Mouse (Mus musculus): ENCODE results near the gene Stat4. TPM values are rescaled to one million over a fixed set of nuclear protein-coding genes. Genes with fewer than 3 reads are reported as not detected.

Gene Stat4
- polyA plus RNA-seq, 1 experiment from 2014 or later = 0.26 TPM

- Histone ChIP-seq H3K9ac (no peak overlapping the region), H3K27ac (replicated peaks) (no peak overlapping the region), H3K27me3 (no peaks in the 10 kb centered on the region), H3K4me3 (no peak overlapping the region), H3K9me3 (no peaks in the 10 kb centered on the region), H3K4me1 (replicated peaks) (0 out of 2 replicates have a peak, but pooled peaks cover 4% of the 10 kb centered on the region), H3K4me2 (no peak overlapping the region), H3K36me3 (no peaks in the 10 kb centered on the region)
- ATAC-seq (ENCODE audit: low FRiP score, low read depth) = no peak
- 68% methylated on average over 11 of the region's 11 CpGs for WGBS
These were observed 163.7 kb downstream of the Stat4 start for GRCm38 (mm10) chr1:52150676-52151075.

GRCm38 (mm10) chr1:52151166-52151565 lies 164.2 kb downstream of the Stat4 start:
- WGBS = 86% methylated on average over 5 of the region's 5 CpGs
- Histone ChIP-seq H3K36me3 (no peaks in the 10 kb centered on the region), H3K9me3 (no peaks in the 10 kb centered on the region), H3K4me2 (no peak overlapping the region), H3K4me1 (replicated peaks) (0 out of 2 replicates have a peak, but pooled peaks cover 4% of the 10 kb centered on the region), H3K9ac (no peak overlapping the region), H3K27me3 (no peaks in the 10 kb centered on the region), H3K4me3 (no peak overlapping the region), H3K27ac (replicated peaks) (no peak overlapping the region)
- ATAC-seq (ENCODE audit: low FRiP score, low read depth) = no peak

GRCm38 (mm10) chr1:52152369-52152768 lies 165.4 kb downstream of the Stat4 start:
- no peaks in the 10 kb centered on the region for H3K9me3 ChIP-seq
- no peak overlapping the region for H3K4me2 ChIP-seq
- H3K27ac ChIP-seq (replicated peaks) = no peak overlapping the region
- H3K36me3 ChIP-seq = no peaks in the 10 kb centered on the region; the same call in 1 of the 2 replicates
- ATAC-seq (ENCODE audit: low FRiP score, low read depth) = no peak
- 62% methylated on average over 13 of the region's 13 CpGs for WGBS
- 0 out of 2 replicates have a peak, but pooled peaks cover 4% of the 10 kb centered on the region for H3K4me1 ChIP-seq (replicated peaks)
- no peak overlapping the region for H3K4me3 ChIP-seq
- H3K9ac ChIP-seq = no peak overlapping the region
- no peaks in the 10 kb centered on the region for H3K27me3 ChIP-seq

GRCm38 (mm10) chr1:52152936-52153335 lies 166.0 kb downstream of the Stat4 start:
- Histone ChIP-seq H3K9ac (no peak overlapping the region), H3K4me3 (no peak overlapping the region), H3K9me3 (no peaks in the 10 kb centered on the region), H3K27me3 (no peaks in the 10 kb centered on the region), H3K36me3 (no peaks in the 10 kb centered on the region; the same call in 1 of the 2 replicates), H3K27ac (replicated peaks) (no peak overlapping the region), H3K4me1 (replicated peaks) (0 out of 2 replicates have a peak, but pooled peaks cover 4% of the 10 kb centered on the region), H3K4me2 (no peak overlapping the region)
- no peak for ATAC-seq (ENCODE audit: low FRiP score, low read depth)
- WGBS = 63% methylated on average over 3 of the region's 3 CpGs

GRCm38 (mm10) chr1:52154890-52155289 lies 167.9 kb downstream of the Stat4 start:
- Histone ChIP-seq H3K9ac (no peak overlapping the region), H3K27me3 (no peaks in the 10 kb centered on the region), H3K4me3 (no peak overlapping the region), H3K36me3 (no peaks in the 10 kb centered on the region; the same call in 1 of the 2 replicates), H3K9me3 (no peaks in the 10 kb centered on the region), H3K4me1 (replicated peaks) (0 out of 2 replicates have a peak, but pooled peaks cover 4% of the 10 kb centered on the region), H3K27ac (replicated peaks) (no peak overlapping the region), H3K4me2 (no peak overlapping the region)
- 87% methylated on average over 8 of the region's 8 CpGs for WGBS
- no peak for ATAC-seq (ENCODE audit: low FRiP score, low read depth)

GRCm38 (mm10) chr1:52156351-52156750 lies 169.4 kb downstream of the Stat4 start:
- no peak for ATAC-seq (ENCODE audit: low FRiP score, low read depth)
- no peak overlapping the region for H3K4me3 ChIP-seq
- no peaks in the 10 kb centered on the region; the same call in 1 of the 2 replicates for H3K36me3 ChIP-seq
- H3K4me1 ChIP-seq (replicated peaks) = no peaks in the 10 kb centered on the region
- no peak overlapping the region for H3K9ac ChIP-seq
- H3K27me3 ChIP-seq = no peaks in the 10 kb centered on the region
- no peak overlapping the region for H3K27ac ChIP-seq (replicated peaks)
- no peaks in the 10 kb centered on the region for H3K9me3 ChIP-seq
- H3K4me2 ChIP-seq = no peak overlapping the region
- WGBS = 89% methylated on average over 10 of the region's 10 CpGs

Other genes with a start within 250 kb of the Stat4 start
- 50.1 and 64.1 TPM in 2 replicates for gene Myo1b, start 71.1 kb upstream of the Stat4 start, polyA plus RNA-seq (2015; fragmentation: Nextera tagmentation; extraction: Ambion mirVana)
- 14.5 and 17.6 TPM in 2 replicates for gene Stat1, start 132.3 kb downstream of the Stat4 start, polyA plus RNA-seq (2015; fragmentation: Nextera tagmentation; extraction: Ambion mirVana)
- 34.1 and 36.2 TPM in 2 replicates for gene Gls, start 246.1 kb downstream of the Stat4 start, polyA plus RNA-seq (2015; fragmentation: Nextera tagmentation; extraction: Ambion mirVana)